Mouse (Mus musculus): ENCODE data around the gene Nwd2.

The Nwd2 gene

DNA sequence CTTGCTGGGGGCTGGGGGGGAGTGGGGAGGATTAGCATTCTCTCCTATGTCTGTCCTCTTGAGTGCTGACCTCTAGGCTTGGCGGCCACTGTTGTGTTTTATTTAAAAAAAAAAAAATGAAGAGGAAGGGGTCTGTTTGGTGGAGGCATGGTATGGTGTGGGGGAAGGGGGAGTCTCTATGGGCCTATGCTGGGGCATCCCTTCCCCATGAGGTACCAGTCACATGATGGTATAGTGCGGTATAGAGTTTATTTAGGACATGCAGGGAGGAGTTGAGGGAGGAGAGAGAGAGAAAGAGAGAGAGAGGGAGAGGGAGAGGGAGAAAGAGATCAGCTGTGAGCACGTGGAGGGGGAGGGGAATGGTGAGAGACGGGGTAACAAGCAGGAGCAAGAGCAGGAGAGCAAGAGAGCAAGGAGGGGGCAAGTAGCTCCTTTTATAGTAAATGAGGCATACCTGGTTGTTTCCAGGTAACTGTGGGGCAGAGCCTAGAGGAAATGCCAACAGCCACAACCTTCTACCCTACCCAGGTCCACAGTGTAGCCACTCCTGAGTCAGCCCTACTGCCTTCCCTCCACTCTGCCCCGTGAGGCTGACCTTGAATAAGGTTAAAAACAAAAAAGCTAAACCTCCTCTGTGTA, 178.6 kb downstream of the Nwd2 start:
- DNase-seq (ENCODE audit: low read depth, low spot score), result no peak

DNA sequence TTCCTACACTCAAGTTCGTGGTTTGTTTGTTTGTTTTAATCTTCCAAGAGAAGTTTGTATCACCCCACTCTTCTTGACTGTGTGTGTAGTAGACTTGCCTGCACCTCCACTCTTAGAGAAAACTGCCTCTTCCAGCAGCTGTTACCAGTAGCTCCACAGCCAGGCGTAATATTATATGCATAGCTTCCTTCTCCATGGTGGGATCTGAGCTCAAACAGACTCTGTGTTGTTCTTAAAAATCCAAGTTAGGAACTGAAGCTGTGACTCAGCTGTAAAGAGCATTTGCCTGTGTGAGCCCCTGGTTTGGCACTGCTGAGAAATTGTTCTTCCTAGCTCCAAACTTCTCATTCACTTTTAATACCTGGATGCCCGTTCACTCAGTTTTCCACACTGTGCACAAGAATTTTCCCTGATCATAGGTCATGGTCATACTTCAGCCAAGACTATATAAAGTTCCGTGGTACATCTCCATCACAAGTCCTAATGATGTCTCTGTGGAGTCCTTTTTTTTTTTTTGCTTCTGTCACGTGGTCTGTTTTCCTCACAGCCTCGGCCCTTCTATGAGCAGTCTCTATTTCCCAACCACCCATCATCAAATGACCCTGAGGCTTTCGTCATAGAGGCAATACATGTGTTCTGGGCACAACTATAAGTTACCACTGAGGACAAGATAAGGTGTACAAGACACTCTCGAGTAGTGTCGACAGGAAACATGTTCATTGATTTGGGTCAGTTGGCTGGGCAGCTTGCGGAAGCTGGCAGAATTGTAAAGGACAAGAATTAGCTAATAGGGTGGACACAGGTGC, 179.7 kb downstream of the Nwd2 start:
- DNase-seq (ENCODE audit: low read depth, low spot score), result no peak

DNA sequence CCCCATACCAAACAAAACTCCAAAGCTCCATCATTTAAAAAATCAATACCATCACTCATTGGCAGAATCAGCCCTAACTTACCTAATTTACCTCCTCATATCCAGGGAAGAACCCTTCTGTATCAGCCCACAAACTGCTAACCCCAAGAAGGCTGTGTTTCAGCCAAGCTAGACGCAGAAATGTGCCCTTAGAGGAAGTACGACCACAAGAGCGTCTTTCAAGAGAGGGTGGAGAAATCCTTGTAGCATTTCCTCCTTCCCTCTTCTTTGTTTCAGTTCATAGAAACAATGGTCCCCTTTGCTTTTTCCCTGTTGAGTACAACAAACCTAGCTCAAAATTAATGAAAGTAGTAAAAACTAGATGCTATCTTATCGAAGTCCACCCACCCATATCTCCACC, 182.2 kb downstream of the Nwd2 start:
- DNase-seq (ENCODE audit: low read depth, low spot score), result no peak

GRCm38 (mm10) chr5:63833955-63834354, 185.1 kb downstream of the Nwd2 start:
- no peak for DNase-seq (ENCODE audit: low read depth, low spot score)

GRCm38 (mm10) chr5:63834435-63834834, 185.5 kb downstream of the Nwd2 start:
- DNase-seq (ENCODE audit: low read depth, low spot score), result no peak

DNA sequence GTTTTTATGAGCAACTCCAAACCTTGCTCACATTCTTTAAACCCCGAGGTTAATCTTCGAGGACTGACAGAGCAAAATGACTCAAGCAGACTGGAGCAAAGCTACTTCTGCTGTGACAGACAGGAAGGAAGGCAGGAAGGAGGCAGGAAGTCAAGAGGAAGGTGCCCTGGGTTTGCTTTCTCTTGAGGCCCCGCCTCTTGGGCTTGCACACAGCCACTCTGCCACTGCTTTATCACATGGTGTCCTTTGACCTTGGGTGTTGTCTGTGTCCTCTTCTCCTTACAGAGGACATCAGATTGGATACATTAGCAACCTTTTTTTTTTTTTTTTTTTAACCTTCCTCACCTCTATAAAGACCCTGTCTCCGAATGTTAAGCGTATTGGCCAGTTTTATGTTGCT, 188.2 kb downstream of the Nwd2 start:
- no peak for DNase-seq (ENCODE audit: low read depth, low spot score)

DNA sequence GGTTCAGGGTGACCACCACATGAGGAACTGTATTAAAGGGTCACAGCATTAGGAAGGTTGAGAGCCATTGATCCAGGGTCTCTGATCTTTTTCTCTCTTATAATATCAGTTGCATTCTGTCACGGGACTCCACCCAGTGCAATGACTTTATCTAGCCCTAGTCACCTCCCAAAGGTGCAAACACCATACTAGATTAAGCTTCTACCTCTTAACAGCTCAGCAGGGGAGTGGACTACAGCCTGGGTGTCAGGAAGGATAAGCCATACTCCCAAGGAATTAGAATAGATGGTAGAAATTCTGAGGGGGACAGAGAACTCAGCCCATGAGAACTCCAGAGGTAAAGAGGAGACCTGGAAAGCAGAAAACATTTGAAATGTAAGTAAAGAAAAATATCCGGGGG, 188.9 kb downstream of the Nwd2 start:
- no peak for DNase-seq (ENCODE audit: low read depth, low spot score)

GRCm38 (mm10) chr5:63839801-63840416, 191.0 kb downstream of the Nwd2 start:
- DNase-seq (ENCODE audit: low read depth, low spot score), result no peak

GRCm38 (mm10) chr5:63847080-63847479, 198.2 kb downstream of the Nwd2 start:
- no peak for DNase-seq (ENCODE audit: low read depth, low spot score)

DNA sequence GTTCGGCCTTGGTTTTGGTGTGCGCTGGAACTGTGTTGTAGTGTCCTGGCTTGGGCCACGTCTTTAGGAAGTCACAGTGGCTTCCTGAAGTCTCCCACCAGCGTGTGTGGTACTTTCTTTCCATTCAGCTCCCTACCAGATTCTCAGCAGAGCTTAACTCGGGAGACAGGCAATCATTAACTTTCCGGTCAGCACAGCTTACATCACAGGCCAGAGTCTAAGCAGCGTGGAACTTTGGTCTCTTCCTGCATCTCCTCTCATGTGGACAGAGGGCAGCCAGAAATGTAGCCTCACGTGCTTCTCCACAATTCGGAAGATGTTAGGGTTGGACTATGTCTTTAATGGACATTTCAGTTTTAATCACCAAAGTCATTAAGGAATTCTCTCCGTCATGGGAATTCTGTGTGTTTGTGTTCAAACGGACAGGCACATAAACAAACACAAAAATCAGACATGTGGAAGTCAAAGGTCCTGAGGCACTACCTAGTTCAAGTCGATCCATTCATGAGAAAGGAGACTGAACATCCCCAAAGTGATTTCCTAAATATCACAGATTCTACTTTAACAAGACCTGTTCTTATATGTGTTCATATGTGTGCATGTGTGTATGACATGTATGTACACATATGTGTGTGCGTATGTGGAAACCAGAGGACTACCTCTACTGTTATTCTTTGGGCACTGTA, 198.8 kb downstream of the Nwd2 start:
- DNase-seq (ENCODE audit: low read depth, low spot score), result no peak

- DNase-seq (ENCODE audit: low read depth, low spot score), result no peak
Measured at GRCm38 (mm10) chr5:63858901-63859300, 210.0 kb downstream of the Nwd2 start.
